ENCODE assay signal across 8 mouse cellular contexts in genomic region chr6:4749091-4749490, GRCm38 (mm10). TPM values are rescaled to one million over a fixed set of nuclear protein-coding genes. Genes with fewer than 3 reads are reported as not detected.
A peak's percentile ranks its signal among the peaks of the same experiment; 100 is the strongest.
DNase-seq lines count a peak whose midpoint lies in the region; ATAC-seq and TF ChIP-seq lines count a peak whose summit lies in the region.

No protein-coding gene starts in this region.

- H3K27me3 ChIP-seq in forebrain, embryonic 11.5 days (ENCODE audit: control insufficient read depth, insufficient read depth, low read length) = no peaks in the 10 kb centered on the region
- no peaks in the 10 kb centered on the region for H3K27me3 ChIP-seq in heart, embryonic 14.5 days (ENCODE audit: control insufficient read depth, insufficient read depth, low read length)
- no peaks in the 10 kb centered on the region for H3K27me3 ChIP-seq in kidney, postnatal 0 days (ENCODE audit: insufficient read depth, low read length)
- H3K27me3 ChIP-seq in limb, embryonic 15.5 days = no peaks in the 10 kb centered on the region
- no peaks in the 10 kb centered on the region for H3K27me3 ChIP-seq in midbrain, embryonic 16.5 days (ENCODE audit: control insufficient read depth, insufficient read depth, low read depth, low read length)

- ATAC-seq in cerebellum, adult (ENCODE audit: insufficient number of reproducible peaks, low FRiP score, low TSS enrichment) = peak; percentile 90
- peak; percentile 91 for ATAC-seq in forebrain, embryonic 11.5 days (replicated peaks; ENCODE audit: low FRiP score)
- ATAC-seq in heart, embryonic 14.5 days (ENCODE audit: insufficient number of reproducible peaks, insufficient read depth, low FRiP score, low read depth) = peak; percentile 95
- ATAC-seq in kidney, postnatal 0 days (replicated peaks; ENCODE audit: low FRiP score, low read depth) = peak; percentile 97
- ATAC-seq in limb, embryonic 15.5 days (ENCODE audit: insufficient number of reproducible peaks, low FRiP score, low TSS enrichment, low read depth) = peak; percentile 93
- ATAC-seq in midbrain, embryonic 16.5 days = peak; percentile 94

- H3K4me1 ChIP-seq in forebrain, embryonic 11.5 days (replicated peaks; ENCODE audit: control insufficient read depth, insufficient read depth, low read length) = no peaks in the 10 kb centered on the region
- no peaks in the 10 kb centered on the region for H3K4me1 ChIP-seq in heart, embryonic 14.5 days (ENCODE audit: control insufficient read depth in 2 of 2, insufficient read depth in 2 of 2, low read length in 2 of 2)
- H3K4me1 ChIP-seq in kidney, postnatal 0 days (replicated peaks; ENCODE audit: insufficient read depth, low read length) = no peaks in the 10 kb centered on the region
- no peaks in the 10 kb centered on the region for H3K4me1 ChIP-seq in limb, embryonic 15.5 days
- H3K4me1 ChIP-seq in midbrain, embryonic 16.5 days (ENCODE audit: control insufficient read depth, insufficient read depth, low read length) = no peaks in the 10 kb centered on the region

- H3K27ac ChIP-seq in forebrain, embryonic 11.5 days (ENCODE audit: low read depth, low read length) = no peak overlapping the region
- H3K27ac ChIP-seq in heart, embryonic 14.5 days (replicated peaks in 1 of 2; ENCODE audit: control insufficient read depth in 1 of 2, insufficient read depth in 1 of 2, low read depth in 2 of 2, low read length in 2 of 2) = no peak overlapping the region
- H3K27ac ChIP-seq in kidney, postnatal 0 days = no peak overlapping the region
- H3K27ac ChIP-seq in limb, embryonic 15.5 days = no peak overlapping the region
- no peak overlapping the region for H3K27ac ChIP-seq in midbrain, embryonic 16.5 days (ENCODE audit: low read length)

- H3K36me3 ChIP-seq in forebrain, embryonic 11.5 days (ENCODE audit: control insufficient read depth, insufficient read depth, low read length) = no peaks in the 10 kb centered on the region
- H3K36me3 ChIP-seq in heart, embryonic 14.5 days (ENCODE audit: control insufficient read depth, insufficient read depth, low read length) = no peaks in the 10 kb centered on the region
- H3K36me3 ChIP-seq in kidney, postnatal 0 days (ENCODE audit: insufficient read depth, low read length) = no peaks in the 10 kb centered on the region
- no peaks in the 10 kb centered on the region for H3K36me3 ChIP-seq in limb, embryonic 15.5 days
- no peaks in the 10 kb centered on the region for H3K36me3 ChIP-seq in midbrain, embryonic 16.5 days (ENCODE audit: control insufficient read depth, insufficient read depth, low read length)

- H3K9me3 ChIP-seq in forebrain, embryonic 11.5 days (ENCODE audit: control insufficient read depth, low read length) = peaks cover 6% of the 10 kb centered on the region; the same call in 1 of the 2 replicates
- peaks cover 19% of the 10 kb centered on the region for H3K9me3 ChIP-seq in heart, embryonic 14.5 days (ENCODE audit: control insufficient read depth, low read length)
- H3K9me3 ChIP-seq in kidney, postnatal 0 days (replicated peaks; ENCODE audit: low read length) = no peaks in the 10 kb centered on the region
- H3K9me3 ChIP-seq in limb, embryonic 15.5 days = no peaks in the 10 kb centered on the region
- H3K9me3 ChIP-seq in midbrain, embryonic 16.5 days (replicated peaks; ENCODE audit: control insufficient read depth, low read length, poor library complexity, severe bottlenecking) = peaks cover 11% of the 10 kb centered on the region

- H3K9ac ChIP-seq in forebrain, embryonic 11.5 days (ENCODE audit: low read length) = no peak overlapping the region
- H3K9ac ChIP-seq in heart, embryonic 14.5 days (ENCODE audit: low read length) = no peak overlapping the region
- H3K9ac ChIP-seq in kidney, postnatal 0 days (ENCODE audit: low read depth, low read length) = no peak overlapping the region
- no peak overlapping the region for H3K9ac ChIP-seq in limb, embryonic 15.5 days
- H3K9ac ChIP-seq in midbrain, embryonic 16.5 days (ENCODE audit: low read depth, low read length) = no peak overlapping the region

- peak overlapping the region; percentile 37 for H3K4me3 ChIP-seq in forebrain, embryonic 11.5 days (ENCODE audit: low read depth, low read length)
- H3K4me3 ChIP-seq in heart, embryonic 14.5 days (ENCODE audit: control insufficient read depth in 1 of 2, insufficient read depth in 1 of 2, low read depth in 1 of 2, low read length in 2 of 2) = peak overlapping the region; percentile 38 to 53; a peak in 2 of 4 replicates
- no peak overlapping the region; the same call in 1 of the 2 replicates for H3K4me3 ChIP-seq in kidney, postnatal 0 days (replicated peaks; ENCODE audit: low read depth, low read length)
- H3K4me3 ChIP-seq in limb, embryonic 15.5 days = peak overlapping the region; percentile 52
- H3K4me3 ChIP-seq in midbrain, embryonic 16.5 days (ENCODE audit: low read depth, low read length) = peak overlapping the region; percentile 55

- peak overlapping the region; percentile 63 for H3K4me2 ChIP-seq in forebrain, embryonic 11.5 days (ENCODE audit: low read depth, low read length, severe bottlenecking)
- H3K4me2 ChIP-seq in heart, embryonic 14.5 days (ENCODE audit: low read length) = peak overlapping the region; percentile 64
- H3K4me2 ChIP-seq in kidney, postnatal 0 days (ENCODE audit: low read length) = peak overlapping the region; percentile 62
- H3K4me2 ChIP-seq in limb, embryonic 15.5 days = peak overlapping the region; percentile 50
- H3K4me2 ChIP-seq in midbrain, embryonic 16.5 days (ENCODE audit: low read length) = peak overlapping the region; percentile 72

- TF ChIP-seq CTCF in kidney, postnatal 0 days (IDR thresholded peaks at IDR 0.05; ENCODE audit: low read depth) = peak; percentile 32; the same call in 1 of the 2 replicates

- WGBS in forebrain, embryonic 11.5 days = 55% methylated on average over 22 of the region's 22 CpGs
- 57% methylated on average over 14 of the region's 22 CpGs for WGBS in heart, embryonic 14.5 days
- 54% methylated on average over 19 of the region's 22 CpGs for WGBS in kidney, postnatal 0 days
- 47% methylated on average over 22 of the region's 22 CpGs for WGBS in limb, embryonic 15.5 days
- WGBS in midbrain, embryonic 16.5 days = 52% methylated on average over 14 of the region's 22 CpGs

- DNase-seq in 3T3-L1 (ENCODE audit: low read depth, low spot score) = peak; percentile 90
- DNase-seq in forebrain, embryonic 11.5 days (ENCODE audit: low spot score) = peak; percentile 98
- peak; percentile 91 for DNase-seq in kidney, postnatal 0 days (ENCODE audit: low spot score)
- DNase-seq in spleen, adult 18-20 months = peak; percentile 82 to 88

RNA-seq across cellular contexts. Expression of gene Peg10, which starts 2.0 kb away (rescaled TPM):
- polyA plus RNA-seq in forebrain, embryonic 11.5 days (2014; fragmentation: Nextera tagmentation; extraction: Ambion mirVana) = 17.5 and 19.0 TPM in 2 replicates
- polyA plus RNA-seq in heart, embryonic 14.5 days (2014; fragmentation: Nextera tagmentation; extraction: Ambion mirVana) = 2.4 and 2.9 TPM in 2 replicates
- polyA plus RNA-seq in kidney, postnatal 0 days (2015; fragmentation: Nextera tagmentation; extraction: Ambion mirVana) = 1.1 and 1.2 TPM in 2 replicates
- 7.0 and 9.1 TPM in 2 replicates for polyA plus RNA-seq in limb, embryonic 15.5 days (2015; fragmentation: Nextera tagmentation; extraction: Ambion mirVana)
- 6.3 and 7.9 TPM in 2 replicates for polyA plus RNA-seq in midbrain, embryonic 16.5 days (2015; fragmentation: Nextera tagmentation; extraction: Ambion mirVana)

RNA-seq across cellular contexts. Expression of gene Sgce, which starts 2.1 kb away (rescaled TPM):
- 57.1 and 59.3 TPM in 2 replicates for polyA plus RNA-seq in forebrain, embryonic 11.5 days (2014; fragmentation: Nextera tagmentation; extraction: Ambion mirVana)
- 47.5 and 52.7 TPM in 2 replicates for polyA plus RNA-seq in heart, embryonic 14.5 days (2014; fragmentation: Nextera tagmentation; extraction: Ambion mirVana)
- 42.7 and 50.6 TPM in 2 replicates for polyA plus RNA-seq in kidney, postnatal 0 days (2015; fragmentation: Nextera tagmentation; extraction: Ambion mirVana)
- polyA plus RNA-seq in limb, embryonic 15.5 days (2015; fragmentation: Nextera tagmentation; extraction: Ambion mirVana) = 79.9 and 84.9 TPM in 2 replicates
- polyA plus RNA-seq in midbrain, embryonic 16.5 days (2015; fragmentation: Nextera tagmentation; extraction: Ambion mirVana) = 61.4 and 65.8 TPM in 2 replicates
